Mouse (Mus musculus): ENCODE data around the gene Klf7. TPM values are rescaled to one million over a fixed set of nuclear protein-coding genes. Genes with fewer than 3 reads are reported as not detected.

Klf7 gene
- polyA plus RNA-seq, 1 experiment from 2014 or later, result 27.0 TPM

DNA sequence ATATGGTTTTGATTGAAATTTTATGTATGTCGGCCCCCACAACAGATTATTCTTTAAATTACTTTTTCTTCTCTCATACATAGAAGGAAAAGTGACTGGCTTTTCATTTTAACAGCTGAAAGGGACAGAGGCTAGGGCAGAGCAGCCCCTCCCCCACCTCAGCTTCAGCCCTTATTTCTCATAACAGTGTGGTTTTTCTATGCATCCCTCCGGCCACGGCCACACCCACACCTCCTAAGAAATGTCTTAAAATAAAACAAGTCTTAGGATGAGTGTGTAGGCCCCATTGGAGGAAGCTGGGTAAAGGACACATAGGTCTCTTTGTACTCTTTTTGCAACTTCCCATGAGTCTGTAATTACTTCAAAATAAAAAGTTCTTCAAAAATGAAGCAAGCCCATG, 20.8 kb downstream of the Klf7 start:
- no peaks in the 10 kb centered on the region for H3K36me3 ChIP-seq
- peaks cover 28% of the 10 kb centered on the region for H3K4me1 ChIP-seq
- H3K4me3 ChIP-seq (replicated peaks), result no peak overlapping the region
- H3K9ac ChIP-seq, result no peak overlapping the region
- no peak overlapping the region for H3K27ac ChIP-seq (replicated peaks)
- H3K9me3 ChIP-seq (replicated peaks), result no peaks in the 10 kb centered on the region
- ATAC-seq (ENCODE audit: insufficient number of reproducible peaks, low FRiP score, low TSS enrichment, low read depth), result no peak
- 28% methylated on average over 3 of the region's 3 CpGs for WGBS
- H3K27me3 ChIP-seq, result no peaks in the 10 kb centered on the region
- no peak overlapping the region for H3K4me2 ChIP-seq (replicated peaks)

DNA sequence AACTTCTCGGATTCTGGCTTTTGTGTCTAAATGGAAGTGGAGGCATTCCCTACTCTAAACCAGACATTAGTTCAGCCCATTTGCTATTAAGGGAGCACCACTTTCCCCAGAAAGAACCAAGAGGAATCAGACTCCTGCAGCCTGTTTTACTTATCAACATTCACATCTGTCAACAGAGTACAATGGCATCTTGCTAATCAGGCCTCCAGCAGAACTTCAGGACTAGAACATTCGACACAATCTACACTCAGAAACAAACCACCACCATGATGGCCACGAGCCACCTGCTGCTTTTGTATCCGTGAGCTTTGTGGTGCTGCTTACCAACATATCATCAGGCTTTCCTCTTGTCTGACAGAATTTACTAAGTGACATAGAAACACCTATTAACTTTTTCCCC, 23.3 kb downstream of the Klf7 start:
- Histone ChIP-seq H3K4me3 (replicated peaks) (no peak overlapping the region), H3K27me3 (no peaks in the 10 kb centered on the region), H3K27ac (replicated peaks) (no peak overlapping the region), H3K9ac (no peak overlapping the region), H3K4me1 (peaks cover 25% of the 10 kb centered on the region), H3K4me2 (replicated peaks) (no peak overlapping the region), H3K36me3 (no peaks in the 10 kb centered on the region), H3K9me3 (replicated peaks) (no peaks in the 10 kb centered on the region)
- WGBS, result 56% methylated on average over 4 of the region's 4 CpGs
- no peak for ATAC-seq (ENCODE audit: insufficient number of reproducible peaks, low FRiP score, low TSS enrichment, low read depth)

DNA sequence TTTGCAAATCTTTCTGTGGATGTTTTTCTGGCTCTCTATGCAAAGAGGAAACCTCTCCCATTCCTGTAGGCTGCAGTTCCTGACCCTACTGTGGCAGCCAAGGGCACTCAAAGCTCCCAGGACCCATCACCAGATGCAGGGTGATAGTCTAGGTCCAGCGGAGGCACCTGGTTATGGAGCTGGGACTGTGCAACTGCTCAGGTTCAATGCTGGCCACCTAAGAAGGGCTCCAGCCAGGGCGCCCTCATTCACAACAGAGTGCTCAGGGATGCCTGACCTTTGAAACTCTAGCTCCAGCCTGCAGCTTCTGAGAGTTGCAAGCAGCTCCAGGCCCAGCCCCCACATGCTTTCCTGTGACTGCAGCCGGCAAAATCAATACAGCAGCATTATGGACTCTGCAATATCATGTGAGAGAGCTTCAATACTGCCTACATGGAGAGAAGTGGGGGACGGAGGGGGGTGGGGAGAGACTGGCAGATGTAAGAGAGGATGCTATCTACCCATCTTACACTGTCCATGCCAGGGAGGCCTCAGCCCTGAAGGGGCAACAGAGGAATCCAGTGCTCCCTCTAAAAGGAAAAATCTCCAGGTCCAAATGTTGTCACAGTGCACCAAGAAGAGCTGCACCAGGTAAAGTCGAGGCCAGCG, 24.3 kb downstream of the Klf7 start:
- Histone ChIP-seq H3K27me3 (no peaks in the 10 kb centered on the region), H3K4me2 (replicated peaks) (no peak overlapping the region), H3K27ac (replicated peaks) (no peak overlapping the region), H3K9ac (no peak overlapping the region), H3K4me1 (peaks cover 25% of the 10 kb centered on the region), H3K4me3 (replicated peaks) (no peak overlapping the region), H3K36me3 (no peaks in the 10 kb centered on the region), H3K9me3 (replicated peaks) (no peaks in the 10 kb centered on the region)
- ATAC-seq (ENCODE audit: insufficient number of reproducible peaks, low FRiP score, low TSS enrichment, low read depth), result no peak
- WGBS, result 55% methylated on average over 6 of the region's 6 CpGs

DNA sequence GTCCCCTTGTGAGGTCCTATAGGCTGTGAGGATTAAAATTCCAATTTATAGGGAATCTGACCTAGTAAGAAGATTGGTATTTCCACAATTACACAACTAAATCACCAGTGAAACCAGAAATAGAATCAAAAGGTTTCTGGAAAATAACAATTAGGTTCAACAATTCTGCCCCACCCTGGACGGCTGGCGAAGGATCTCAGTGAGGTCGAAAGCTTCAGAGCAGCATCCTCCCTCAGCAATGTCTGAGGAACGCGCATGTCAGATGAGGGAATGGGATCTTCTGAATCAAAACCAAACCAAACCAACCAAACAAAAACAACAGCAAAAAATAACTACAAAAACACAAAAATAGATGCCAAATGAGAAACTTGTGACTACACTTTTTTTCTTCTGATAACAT, 29.1 kb downstream of the Klf7 start:
- WGBS, result 85% methylated on average over 5 of the region's 5 CpGs

DNA sequence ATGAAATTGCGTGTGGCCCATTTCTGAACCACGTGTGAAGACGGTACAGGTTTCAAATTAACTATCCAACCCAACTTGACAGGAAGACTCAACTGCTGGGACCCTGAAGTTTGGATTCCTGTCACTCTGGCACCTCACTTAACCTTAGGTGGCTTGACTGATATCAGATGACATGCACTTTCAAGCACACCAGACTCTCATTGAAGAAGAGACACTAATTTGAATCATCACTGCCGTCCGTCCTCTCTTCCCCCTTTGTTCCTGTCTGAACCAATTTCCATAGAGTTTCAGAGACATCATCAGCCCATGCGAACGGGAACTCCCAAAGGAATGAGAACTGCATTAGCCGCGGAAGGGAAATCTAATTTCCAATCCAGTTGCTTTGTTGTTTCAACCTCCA, 30.5 kb downstream of the Klf7 start:
- Histone ChIP-seq H3K27ac (replicated peaks) (no peak overlapping the region), H3K9me3 (replicated peaks) (no peaks in the 10 kb centered on the region), H3K4me2 (replicated peaks) (no peak overlapping the region), H3K4me3 (replicated peaks) (no peak overlapping the region), H3K36me3 (no peaks in the 10 kb centered on the region), H3K27me3 (no peaks in the 10 kb centered on the region), H3K4me1 (peaks cover 19% of the 10 kb centered on the region), H3K9ac (no peak overlapping the region)
- ATAC-seq (ENCODE audit: insufficient number of reproducible peaks, low FRiP score, low TSS enrichment, low read depth), result no peak
- 65% methylated on average over 9 of the region's 9 CpGs for whole genome bisulfite sequencing

More for the DNA sequence above, 29.1 kb downstream of the Klf7 start:
- H3K9ac ChIP-seq, result no peak overlapping the region
- no peak overlapping the region for H3K4me3 ChIP-seq (replicated peaks)
- no peak overlapping the region for H3K27ac ChIP-seq (replicated peaks)
- no peak overlapping the region for H3K4me2 ChIP-seq (replicated peaks)
- H3K36me3 ChIP-seq, result no peaks in the 10 kb centered on the region
- H3K27me3 ChIP-seq, result no peaks in the 10 kb centered on the region
- no peaks in the 10 kb centered on the region for H3K9me3 ChIP-seq (replicated peaks)
- ATAC-seq (ENCODE audit: insufficient number of reproducible peaks, low FRiP score, low TSS enrichment, low read depth), result no peak
- H3K4me1 ChIP-seq, result peaks cover 21% of the 10 kb centered on the region

DNA sequence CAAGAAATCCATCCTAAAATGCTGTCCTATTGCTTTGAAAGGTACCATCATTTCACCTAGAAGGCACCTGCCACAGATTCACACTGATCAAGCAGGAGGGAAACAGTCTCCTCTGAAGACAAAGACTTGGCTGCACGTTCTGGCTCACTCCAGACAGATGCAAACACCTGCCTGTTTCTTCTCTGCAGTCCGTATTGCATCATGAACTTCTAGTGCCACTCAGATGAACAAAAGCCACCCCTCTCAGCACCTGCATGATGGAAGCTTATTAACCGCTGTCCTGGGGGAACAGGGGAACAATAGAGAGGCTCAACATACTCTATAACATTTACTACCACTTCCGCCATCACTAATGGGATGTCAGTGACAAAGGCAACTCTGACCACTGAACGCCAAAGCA, 31.5 kb downstream of the Klf7 start:
- Histone ChIP-seq H3K9ac (no peak overlapping the region), H3K27me3 (no peaks in the 10 kb centered on the region), H3K4me3 (replicated peaks) (no peak overlapping the region), H3K36me3 (no peaks in the 10 kb centered on the region), H3K27ac (replicated peaks) (no peak overlapping the region), H3K9me3 (replicated peaks) (no peaks in the 10 kb centered on the region), H3K4me1 (peaks cover 19% of the 10 kb centered on the region), H3K4me2 (replicated peaks) (no peak overlapping the region)
- 83% methylated on average over 5 of the region's 5 CpGs for WGBS
- no peak for ATAC-seq (ENCODE audit: insufficient number of reproducible peaks, low FRiP score, low TSS enrichment, low read depth)

DNA sequence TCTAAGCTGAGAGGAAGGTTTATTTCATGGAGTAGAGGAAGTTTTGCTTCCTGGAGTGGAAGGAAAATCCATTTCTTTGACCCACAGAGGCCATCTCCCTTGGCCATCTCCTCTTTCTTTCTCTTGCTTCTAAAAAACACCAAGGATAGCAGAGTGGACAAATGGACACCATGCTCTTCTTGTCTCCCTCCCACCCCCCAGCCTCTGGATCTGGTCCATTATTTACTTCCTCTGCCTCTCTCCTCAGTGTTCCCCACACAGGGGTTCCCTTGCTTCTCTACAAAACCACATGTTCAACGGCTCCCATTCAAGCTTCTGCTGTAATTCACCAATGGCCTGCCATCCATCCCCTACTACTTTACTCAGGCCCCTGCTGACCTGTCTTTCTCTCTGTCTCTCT, 32.4 kb downstream of the Klf7 start:
- H3K4me2 ChIP-seq (replicated peaks), result no peak overlapping the region
- WGBS, result 80% methylated on average over 1 of the region's 1 CpGs
- no peak for ATAC-seq (ENCODE audit: insufficient number of reproducible peaks, low FRiP score, low TSS enrichment, low read depth)
- H3K27ac ChIP-seq (replicated peaks), result no peak overlapping the region
- no peaks in the 10 kb centered on the region for H3K36me3 ChIP-seq
- H3K27me3 ChIP-seq, result no peaks in the 10 kb centered on the region
- H3K4me1 ChIP-seq, result peaks cover 19% of the 10 kb centered on the region
- no peaks in the 10 kb centered on the region for H3K9me3 ChIP-seq (replicated peaks)
- H3K4me3 ChIP-seq (replicated peaks), result no peak overlapping the region
- no peak overlapping the region for H3K9ac ChIP-seq

DNA sequence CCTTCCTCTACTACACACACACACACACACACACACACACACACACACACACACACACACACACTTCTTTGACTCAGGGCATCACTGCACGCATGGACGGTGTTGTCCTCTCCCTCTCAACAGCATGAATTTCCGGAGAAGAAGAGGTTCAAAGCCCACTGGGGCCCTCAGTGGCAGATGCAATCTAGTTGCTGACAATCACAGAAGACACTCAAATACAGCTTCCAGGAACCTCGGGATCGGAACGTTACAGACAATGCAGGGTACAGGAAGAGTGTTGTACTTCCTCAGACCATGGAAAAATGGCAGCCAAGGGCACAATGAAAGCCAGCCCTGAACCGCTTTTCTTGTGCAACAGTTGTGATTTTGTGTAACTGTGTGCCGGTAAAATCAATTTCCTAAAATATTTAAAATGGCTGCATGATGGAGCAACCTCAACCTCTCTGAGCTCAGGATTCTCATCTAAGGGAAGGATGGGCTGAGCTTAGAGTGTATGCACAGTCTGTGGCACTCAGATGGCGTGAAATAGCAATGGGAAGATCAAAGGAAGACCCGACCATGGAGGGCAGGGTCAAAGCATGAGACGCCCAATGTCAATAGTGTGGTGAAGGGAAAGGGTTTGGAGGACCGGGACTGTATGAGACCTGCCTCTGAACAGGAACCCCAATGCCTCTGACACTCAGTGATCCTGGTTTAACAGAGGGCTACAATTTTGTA, 33.3 kb downstream of the Klf7 start:
- no peaks in the 10 kb centered on the region for H3K9me3 ChIP-seq (replicated peaks)
- H3K4me3 ChIP-seq (replicated peaks), result no peak overlapping the region
- peaks cover 19% of the 10 kb centered on the region for H3K4me1 ChIP-seq
- ATAC-seq (ENCODE audit: insufficient number of reproducible peaks, low FRiP score, low TSS enrichment, low read depth), result 0 out of 2 replicates have a peak, but pooled peaks have one; percentile 7
- H3K36me3 ChIP-seq, result no peaks in the 10 kb centered on the region
- H3K9ac ChIP-seq, result no peak overlapping the region
- no peaks in the 10 kb centered on the region for H3K27me3 ChIP-seq
- H3K4me2 ChIP-seq (replicated peaks), result peak overlapping the region; percentile 25; the same call in 1 of the 2 replicates
- peak overlapping the region; percentile 34; the same call in 1 of the 2 replicates for H3K27ac ChIP-seq (replicated peaks)
- 71% methylated on average over 12 of the region's 12 CpGs for WGBS

DNA sequence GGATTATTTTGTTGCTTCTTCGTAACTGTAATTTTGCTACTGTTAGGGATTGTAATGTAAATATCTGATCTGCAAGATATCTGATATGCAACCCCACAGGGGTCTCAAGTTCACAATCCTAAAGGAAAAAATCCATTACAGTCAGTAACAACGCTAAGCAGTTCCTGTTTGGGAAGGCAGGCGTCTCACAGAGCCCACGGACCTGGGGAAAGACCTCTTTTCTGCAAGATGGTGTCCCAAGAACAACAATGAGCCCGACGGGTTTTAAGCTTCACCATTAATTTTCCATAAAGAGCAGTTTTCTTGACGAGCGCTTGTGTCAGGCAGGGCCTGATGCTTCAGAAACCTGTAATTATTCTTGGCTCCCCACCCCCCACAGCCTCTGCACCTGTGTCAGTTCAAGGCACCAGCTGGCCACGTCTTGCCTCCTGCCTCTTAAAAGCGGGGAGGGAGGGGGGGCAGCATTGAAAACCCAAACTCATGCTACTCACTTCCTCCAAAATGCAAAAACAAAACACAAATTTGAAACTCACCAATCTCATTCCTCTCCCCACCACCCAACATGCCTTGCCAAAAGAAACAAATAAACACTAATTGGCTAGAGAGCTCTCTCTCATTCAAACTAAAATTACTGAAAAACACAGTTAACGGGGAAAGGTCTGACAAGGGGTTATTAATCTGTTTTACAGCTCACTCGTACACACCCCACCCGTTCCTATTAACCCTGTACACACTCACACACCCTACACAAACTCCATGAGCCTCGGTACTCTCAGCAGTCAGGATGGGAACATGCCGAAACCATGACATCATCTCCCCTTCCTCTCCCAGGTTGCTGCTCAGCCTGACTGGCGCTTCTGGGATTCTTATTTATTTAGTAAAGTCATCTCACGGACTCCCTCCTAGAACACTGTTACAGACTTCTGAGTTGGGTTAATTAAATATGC, 34.2 kb downstream of the Klf7 start:
- Histone ChIP-seq H3K4me3 (replicated peaks) (no peak overlapping the region; the same call in 1 of the 2 replicates), H3K27ac (replicated peaks) (0 out of 2 replicates have a peak overlapping the region, but pooled peaks have one; percentile 34), H3K36me3 (no peaks in the 10 kb centered on the region), H3K4me2 (replicated peaks) (peak overlapping the region; percentile 25), H3K4me1 (peaks cover 19% of the 10 kb centered on the region), H3K9me3 (replicated peaks) (no peaks in the 10 kb centered on the region), H3K27me3 (no peaks in the 10 kb centered on the region), H3K9ac (no peak overlapping the region)
- ATAC-seq (ENCODE audit: insufficient number of reproducible peaks, low FRiP score, low TSS enrichment, low read depth), result peak; percentile 81
- 27% methylated on average over 17 of the region's 17 CpGs for WGBS

DNA sequence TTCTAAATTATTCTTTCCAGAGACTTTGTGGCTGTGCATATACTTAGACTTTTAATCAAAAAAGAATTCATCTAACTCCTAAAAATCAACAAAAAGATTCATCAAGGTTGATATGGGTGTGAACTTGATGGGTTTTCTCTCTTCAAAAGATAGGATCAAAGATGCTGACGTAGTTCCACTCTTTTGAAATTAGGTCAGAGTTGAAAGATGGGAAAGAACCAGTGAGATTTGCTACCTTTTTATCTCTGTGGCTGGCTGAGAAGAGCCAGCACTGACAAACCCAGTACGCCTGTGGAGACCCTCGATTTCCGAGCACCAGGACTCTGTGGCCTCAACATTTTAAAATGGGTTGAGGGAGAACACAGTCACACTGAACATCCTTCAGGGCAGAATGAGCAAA, 36.2 kb downstream of the Klf7 start:
- Histone ChIP-seq H3K4me3 (replicated peaks) (no peak overlapping the region), H3K27me3 (no peaks in the 10 kb centered on the region), H3K27ac (replicated peaks) (no peak overlapping the region), H3K4me2 (replicated peaks) (no peak overlapping the region), H3K9me3 (replicated peaks) (no peaks in the 10 kb centered on the region), H3K9ac (no peak overlapping the region), H3K4me1 (peaks cover 19% of the 10 kb centered on the region), H3K36me3 (no peaks in the 10 kb centered on the region)
- WGBS, result 85% methylated on average over 4 of the region's 4 CpGs
- no peak for ATAC-seq (ENCODE audit: insufficient number of reproducible peaks, low FRiP score, low TSS enrichment, low read depth)

DNA sequence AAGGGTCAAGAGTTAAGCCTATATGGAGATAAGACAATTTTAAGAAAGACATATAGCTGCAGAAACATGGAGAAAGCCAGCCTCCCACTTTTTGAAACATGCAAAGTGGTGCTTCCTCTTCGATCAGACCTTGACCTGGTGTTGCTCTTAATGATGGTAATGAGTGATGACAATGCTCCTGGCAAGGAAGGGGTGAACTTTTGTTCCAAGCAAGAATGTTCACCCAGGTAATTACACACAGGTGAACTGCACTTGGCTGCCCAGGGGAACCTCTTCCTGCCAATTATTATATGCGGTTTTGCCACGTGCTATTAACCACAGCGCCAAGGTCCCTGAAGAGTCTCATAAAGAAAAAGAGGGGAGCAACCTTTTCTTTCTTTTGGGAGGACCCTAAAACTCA, 36.7 kb downstream of the Klf7 start:
- Histone ChIP-seq H3K27ac (replicated peaks) (no peak overlapping the region), H3K9ac (no peak overlapping the region), H3K4me3 (replicated peaks) (no peak overlapping the region), H3K27me3 (no peaks in the 10 kb centered on the region), H3K4me2 (replicated peaks) (no peak overlapping the region), H3K4me1 (peaks cover 19% of the 10 kb centered on the region), H3K36me3 (no peaks in the 10 kb centered on the region), H3K9me3 (replicated peaks) (no peaks in the 10 kb centered on the region)
- ATAC-seq (ENCODE audit: insufficient number of reproducible peaks, low FRiP score, low TSS enrichment, low read depth), result no peak
- WGBS, result 65% methylated on average over 4 of the region's 4 CpGs

All from embryonic facial prominence, embryonic 15.5 days (tissue).